Mouse (Mus musculus) erythroblast, adult 5-6 weeks (primary cell): ENCODE results near the gene Clip2. TPM values are rescaled to one million over a fixed set of nuclear protein-coding genes. Genes with fewer than 3 reads are reported as not detected.
"Not testable (repeated sequence)": the region's sequence is repeated elsewhere in the genome, so short reads cannot be mapped to it uniquely, and the experiment has no call there.

Experiments used
- ATAC-seq: replicated peaks from 2 replicates; pipeline ENCODE4 v1.8.0; 2016; ENCODE audit warnings: moderate number of reproducible peaks, mild to moderate bottlenecking, moderate TSS enrichment, inconsistent platforms; ENCODE audit not compliant: poor library complexity, low FRiP score, severe bottlenecking
- total RNA-seq, 2 experiments: library from RNA; stranded (forward) in 1 of 2; stranded (reverse) in 1 of 2; fragments of 150-400 nt in 1 of 2; fragments of 200-764, 138-1000 nt in 1 of 2; gene quantifications; 2 replicates each; pipeline versions ENCODE4 v1.2.3 to v1.2.4; 2015 to 2017; ENCODE audit warnings: low replicate concordance in 2 of 2

Gene Clip2
- total RNA-seq, 2 experiments from 2014 or later = 0.96 to 2.1 TPM

GRCm38 (mm10) chr5:134468158-134468765 is 84.0 kb downstream of the Clip2 start:
- no peak for ATAC-seq

- 0 out of 2 replicates have a peak, but pooled peaks have one; percentile 45 for ATAC-seq
These were observed 85.1 kb downstream of the Clip2 start for GRCm38 (mm10) chr5:134467030-134467549.

GRCm38 (mm10) chr5:134466296-134467029 is 85.8 kb downstream of the Clip2 start:
- ATAC-seq = no peak

GRCm38 (mm10) chr5:134465197-134465596 is 87.0 kb downstream of the Clip2 start:
- no peak for ATAC-seq

- no peak for ATAC-seq
These were observed 88.0 kb downstream of the Clip2 start for GRCm38 (mm10) chr5:134464225-134464624.

- no peak for ATAC-seq
These were observed 89.5 kb downstream of the Clip2 start for GRCm38 (mm10) chr5:134462731-134463130.

- ATAC-seq = no peak
These were observed 89.9 kb downstream of the Clip2 start for GRCm38 (mm10) chr5:134462316-134462715.

- no peak for ATAC-seq
These were observed 91.7 kb downstream of the Clip2 start for GRCm38 (mm10) chr5:134460546-134460945.

GRCm38 (mm10) chr5:134459096-134459495 is 93.1 kb downstream of the Clip2 start:
- ATAC-seq = no peak

GRCm38 (mm10) chr5:134458416-134458815 is 93.8 kb downstream of the Clip2 start:
- ATAC-seq = no peak

- no peak for ATAC-seq
These were observed 94.9 kb downstream of the Clip2 start for GRCm38 (mm10) chr5:134457371-134457770.

- ATAC-seq = no peak
These were observed 95.7 kb downstream of the Clip2 start, which contains the start of gene Gtf2ird1 for GRCm38 (mm10) chr5:134456503-134456962. Gene Gtf2ird1, minus strand, starts transcription at chr5:134456716.

GRCm38 (mm10) chr5:134455914-134456423 is 96.3 kb downstream of the Clip2 start:
- no peak for ATAC-seq

GRCm38 (mm10) chr5:134455186-134455895 is 96.9 kb downstream of the Clip2 start:
- 0 out of 2 replicates have a peak, but pooled peaks have one; percentile 16 for ATAC-seq

GRCm38 (mm10) chr5:134454421-134454820 is 97.8 kb downstream of the Clip2 start:
- ATAC-seq = no peak

GRCm38 (mm10) chr5:134453577-134453976 is 98.7 kb downstream of the Clip2 start:
- no peak for ATAC-seq

- ATAC-seq = not testable (repeated sequence)
These were observed 105.5 kb downstream of the Clip2 start for GRCm38 (mm10) chr5:134446755-134447154.

GRCm38 (mm10) chr5:134445895-134446294 is 106.3 kb downstream of the Clip2 start:
- ATAC-seq = no peak

GRCm38 (mm10) chr5:134445208-134445831 is 106.9 kb downstream of the Clip2 start:
- no peak for ATAC-seq

GRCm38 (mm10) chr5:134444473-134444872 is 107.8 kb downstream of the Clip2 start:
- ATAC-seq = no peak
